ENCODE assay signal across 20 mouse cellular contexts in the genomic region with DNA sequence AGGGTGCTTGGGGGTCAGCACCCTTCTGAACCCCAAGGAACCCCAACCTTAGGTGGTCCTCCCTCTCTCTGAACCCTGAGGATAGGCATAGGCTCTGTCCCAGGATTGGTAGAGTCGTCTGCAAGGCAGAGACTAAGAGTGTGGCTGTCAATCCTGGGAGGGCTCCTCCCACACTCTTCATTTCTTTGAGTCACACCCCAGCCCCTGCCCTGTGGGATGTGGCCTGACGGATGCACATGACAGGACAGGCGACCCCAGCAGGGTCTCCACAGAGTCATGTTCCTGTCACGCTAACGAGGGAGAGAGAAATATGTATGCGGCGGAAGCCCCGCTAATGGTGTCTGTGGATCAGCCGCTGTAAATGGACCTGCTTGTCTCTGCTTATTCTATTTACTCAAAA.
DNase-seq lines count a peak whose midpoint lies in the region; ATAC-seq and TF ChIP-seq lines count a peak whose summit lies in the region.
"Had no signal": no experiment of that assay in that cellular context is flagged by ENCODE, and none has a peak within 500 bp of the region (broad histone marks: within the 10 kb centered on the region; RNA-seq: fewer than 3 reads in every experiment).

No protein-coding gene starts in this region.

- no peaks in the 10 kb centered on the region for H3K36me3 ChIP-seq in forebrain, postnatal 0 days (ENCODE audit: insufficient read depth)
- no peaks in the 10 kb centered on the region for H3K36me3 ChIP-seq in forebrain, embryonic 13.5 days (ENCODE audit: poor library complexity, severe bottlenecking)
- H3K36me3 ChIP-seq in neural tube, embryonic 11.5 days (ENCODE audit: control insufficient read depth, insufficient read depth, low read length), result no peaks in the 10 kb centered on the region
- H3K36me3 ChIP-seq in midbrain, embryonic 15.5 days (replicated peaks), result no peaks in the 10 kb centered on the region
- H3K36me3 ChIP-seq: embryonic facial prominence, embryonic 13.5 days; intestine, embryonic 15.5 days; liver, embryonic 15.5 days; neural tube, embryonic 12.5 days; stomach, embryonic 15.5 days had no signal

- peak; percentile 78; the same call in 1 of the 2 replicates for ATAC-seq in forebrain, postnatal 0 days
- ATAC-seq in forebrain, embryonic 13.5 days, result no peak
- ATAC-seq in neural tube, embryonic 11.5 days (ENCODE audit: insufficient read depth, low FRiP score, low TSS enrichment), result no peak
- ATAC-seq in midbrain, embryonic 15.5 days (replicated peaks), result peak; percentile 77
- ATAC-seq: intestine, embryonic 15.5 days had no signal

- H3K9ac ChIP-seq in forebrain, postnatal 0 days, result no peak overlapping the region
- no peak overlapping the region for H3K9ac ChIP-seq in forebrain, embryonic 13.5 days
- H3K9ac ChIP-seq in neural tube, embryonic 11.5 days (ENCODE audit: low read length), result no peak overlapping the region
- H3K9ac ChIP-seq in midbrain, embryonic 15.5 days, result no peak overlapping the region
- H3K9ac ChIP-seq: embryonic facial prominence, embryonic 13.5 days; intestine, embryonic 15.5 days; liver, embryonic 15.5 days; neural tube, embryonic 12.5 days; stomach, embryonic 15.5 days had no signal

- no peak overlapping the region; the same call in 1 of the 2 replicates for H3K4me3 ChIP-seq in forebrain, postnatal 0 days (ENCODE audit: low read depth, low read length)
- H3K4me3 ChIP-seq in forebrain, embryonic 13.5 days, result no peak overlapping the region
- H3K4me3 ChIP-seq in neural tube, embryonic 11.5 days (ENCODE audit: low read depth, low read length), result no peak overlapping the region
- H3K4me3 ChIP-seq in midbrain, embryonic 15.5 days, result peak overlapping the region; percentile 6; the same call in 1 of the 2 replicates
- H3K4me3 ChIP-seq: embryonic facial prominence, embryonic 13.5 days; heart, adult 2 months; intestine, embryonic 15.5 days; liver, embryonic 15.5 days; neural tube, embryonic 12.5 days; stomach, embryonic 15.5 days had no signal

- H3K27me3 ChIP-seq in forebrain, postnatal 0 days (ENCODE audit: insufficient read depth, low read length), result no peaks in the 10 kb centered on the region
- no peaks in the 10 kb centered on the region for H3K27me3 ChIP-seq in forebrain, embryonic 13.5 days
- no peaks in the 10 kb centered on the region for H3K27me3 ChIP-seq in neural tube, embryonic 11.5 days (ENCODE audit: control insufficient read depth, insufficient read depth, low read length)
- no peaks in the 10 kb centered on the region for H3K27me3 ChIP-seq in midbrain, embryonic 15.5 days (replicated peaks)
- H3K27me3 ChIP-seq: embryonic facial prominence, embryonic 13.5 days; intestine, embryonic 15.5 days; liver, embryonic 15.5 days; neural tube, embryonic 12.5 days; stomach, embryonic 15.5 days had no signal

- WGBS in forebrain, postnatal 0 days, result 45% methylated on average over 9 of the region's 9 CpGs
- 56% methylated on average over 9 of the region's 9 CpGs for WGBS in forebrain, embryonic 13.5 days
- 76% methylated on average over 9 of the region's 9 CpGs for WGBS in neural tube, embryonic 11.5 days
- WGBS in midbrain, embryonic 15.5 days, result 33% methylated on average over 9 of the region's 9 CpGs

- H3K27ac ChIP-seq in forebrain, postnatal 0 days (ENCODE audit: low read depth, low read length), result peak overlapping the region; percentile 58
- H3K27ac ChIP-seq in forebrain, embryonic 13.5 days, result no peak overlapping the region
- H3K27ac ChIP-seq in neural tube, embryonic 11.5 days (ENCODE audit: low read depth, low read length), result no peak overlapping the region
- peak overlapping the region; percentile 77 for H3K27ac ChIP-seq in midbrain, embryonic 15.5 days
- H3K27ac ChIP-seq: embryonic facial prominence, embryonic 13.5 days; heart, adult 2 months; intestine, embryonic 15.5 days; liver, embryonic 15.5 days; macrophage; neural tube, embryonic 12.5 days; stomach, embryonic 15.5 days had no signal

- H3K4me1 ChIP-seq in forebrain, postnatal 0 days (ENCODE audit: insufficient read depth), result no peaks in the 10 kb centered on the region
- peaks cover 4% of the 10 kb centered on the region; the same call in 1 of the 2 replicates for H3K4me1 ChIP-seq in forebrain, embryonic 13.5 days
- H3K4me1 ChIP-seq in neural tube, embryonic 11.5 days (ENCODE audit: control insufficient read depth, insufficient read depth, low read length), result no peaks in the 10 kb centered on the region
- peaks cover 24% of the 10 kb centered on the region for H3K4me1 ChIP-seq in midbrain, embryonic 15.5 days
- H3K4me1 ChIP-seq: embryonic facial prominence, embryonic 13.5 days; intestine, embryonic 15.5 days; liver, embryonic 15.5 days; stomach, embryonic 15.5 days had no signal

- no peak for DNase-seq in forebrain, postnatal 0 days
- peak; percentile 21 for DNase-seq in neural tube, embryonic 11.5 days (ENCODE audit: low spot score)
- DNase-seq in neural tube, embryonic 10.5 days (ENCODE audit: extremely low spot score, low spot score), result no peak
- no peak for DNase-seq in right cerebral cortex, adult 18-20 months
- no peak for DNase-seq in heart, adult 11 months
- DNase-seq: B cell, adult 2 months; cerebellum, adult 8-10 months; gastrocnemius, postnatal 14 days; heart, adult 2 months; heart, postnatal 36 days; kidney, postnatal 14 days; thymus, adult 18-20 months had no signal

- no peak for TF ChIP-seq CTCF in forebrain, postnatal 0 days (IDR thresholded peaks at IDR 0.05; ENCODE audit: low read depth)

- H3K9me3 ChIP-seq in forebrain, postnatal 0 days (ENCODE audit: low read length), result no peaks in the 10 kb centered on the region
- no peaks in the 10 kb centered on the region for H3K9me3 ChIP-seq in forebrain, embryonic 13.5 days (replicated peaks)
- H3K9me3 ChIP-seq in neural tube, embryonic 11.5 days (ENCODE audit: control insufficient read depth, low read length), result no peaks in the 10 kb centered on the region
- H3K9me3 ChIP-seq in midbrain, embryonic 15.5 days, result no peaks in the 10 kb centered on the region
- H3K9me3 ChIP-seq: embryonic facial prominence, embryonic 13.5 days; intestine, embryonic 15.5 days; neural tube, embryonic 12.5 days; stomach, embryonic 15.5 days had no signal

- H3K4me2 ChIP-seq in forebrain, postnatal 0 days (ENCODE audit: low read depth), result peak overlapping the region; percentile 9; the same call in 1 of the 2 replicates
- no peak overlapping the region for H3K4me2 ChIP-seq in forebrain, embryonic 13.5 days
- H3K4me2 ChIP-seq in neural tube, embryonic 11.5 days (ENCODE audit: low read depth), result no peak overlapping the region
- peak overlapping the region; percentile 33 for H3K4me2 ChIP-seq in midbrain, embryonic 15.5 days
- H3K4me2 ChIP-seq: embryonic facial prominence, embryonic 13.5 days; intestine, embryonic 15.5 days; liver, embryonic 15.5 days; neural tube, embryonic 12.5 days; stomach, embryonic 15.5 days had no signal

Comparison
In these comparisons a context has a peak if more than half of its experiments do, and no peak if none do; other contexts are left out.
1. ATAC-seq: peak in forebrain, postnatal 0 days (single experiment) and midbrain, embryonic 15.5 days (single experiment); none in forebrain, embryonic 13.5 days (single experiment) and neural tube, embryonic 11.5 days (single experiment).
2. H3K27ac ChIP-seq: peak in forebrain, postnatal 0 days (single experiment) and midbrain, embryonic 15.5 days (single experiment); none in forebrain, embryonic 13.5 days (single experiment) and neural tube, embryonic 11.5 days (single experiment).
3. H3K4me2 ChIP-seq: peak in forebrain, postnatal 0 days (single experiment) and midbrain, embryonic 15.5 days (single experiment); none in forebrain, embryonic 13.5 days (single experiment) and neural tube, embryonic 11.5 days (single experiment).